Mouse (Mus musculus): ENCODE measurements around the gene Nudt17.

DNA sequence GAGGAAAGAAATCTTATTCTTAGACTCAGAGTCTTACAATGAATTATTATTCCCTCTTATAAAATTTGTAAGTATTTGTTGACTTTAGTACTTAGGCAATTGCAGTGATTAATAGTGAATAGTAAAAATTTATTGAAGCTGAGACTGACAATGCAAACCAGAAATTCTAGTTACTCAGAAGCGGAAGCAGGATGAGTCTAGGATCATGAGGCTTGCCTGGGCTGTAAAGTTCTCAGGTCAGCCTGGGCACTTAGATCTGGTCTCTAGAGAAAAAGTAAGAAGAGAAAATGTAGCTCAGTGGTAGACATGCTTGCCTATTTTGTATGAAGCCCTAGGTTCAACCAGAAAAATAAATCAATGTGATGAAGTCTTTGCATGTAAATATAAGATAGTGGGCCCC is 47.6 kb upstream of the Nudt17 start:
- TF ChIP-seq MAX (IDR thresholded peaks at IDR 0.05; ENCODE audit: low read depth) (no peak), POLR2A (IDR thresholded peaks at IDR 0.05; ENCODE audit: insufficient read length, low read depth) (no peak), TCF12 (IDR thresholded peaks at IDR 0.05; ENCODE audit: insufficient read depth, poor library complexity, severe bottlenecking) (no peak), TCF3 (IDR thresholded peaks at IDR 0.05; ENCODE audit: insufficient read length, low read depth) (no peak)

Data from myocyte (in vitro differentiated cells).